Mouse (Mus musculus): ENCODE data around the gene Ttll10.

GRCm38 (mm10) chr4:156084096-156084879 lies 25.1 kb upstream of the Ttll10 start:
- TF ChIP-seq CTCF (conservative IDR thresholded peaks at IDR 0.05; ENCODE audit: insufficient read depth, insufficient read length, low read depth, low read length) (no peak), POLR2A (IDR thresholded peaks at IDR 0.05; ENCODE audit: low read depth, low read length) (no peak)
